Mouse (Mus musculus) C2C12 (cell line): ENCODE results near the gene Gm10282. TPM values are rescaled to one million over a fixed set of nuclear protein-coding genes. Genes with fewer than 3 reads are reported as not detected.

Experiments used
- H3K27me3 ChIP-seq: one replicate; pipeline ENCODE4 v1.6.1; 2011; ENCODE audit not compliant: control insufficient read depth, insufficient read depth, insufficient read length
- H3K36me3 ChIP-seq: one replicate; pipeline ENCODE4 v1.6.1; 2011; ENCODE audit not compliant: control insufficient read depth, insufficient read depth
- H3K4me3 ChIP-seq: one replicate; pipeline ENCODE4 v1.5.1; 2011; ENCODE audit warnings: mild to moderate bottlenecking, control low read depth; ENCODE audit not compliant: poor library complexity, insufficient read depth, severe bottlenecking
- H3K79me2 ChIP-seq: one replicate; pipeline ENCODE4 v1.6.1; 2011; ENCODE audit not compliant: control insufficient read depth, insufficient read depth
- H3K79me3 ChIP-seq: one replicate; pipeline ENCODE4 v1.6.1; 2011; ENCODE audit warnings: low read depth, control low read depth
- H3ac ChIP-seq: one replicate; pipeline ENCODE3; 2011; ENCODE audit warnings: low read depth; ENCODE audit not compliant: control insufficient read depth, insufficient read length
- CEBPB ChIP-seq: IDR thresholded peaks from one replicate; pipeline ENCODE4 v1.6.1; 2011; ENCODE audit warnings: low read depth, mild to moderate bottlenecking, control low read depth, moderate library complexity
- CTCF ChIP-seq: IDR thresholded peaks from one replicate; pipeline ENCODE4 v1.5.1; 2011; ENCODE audit not compliant: control insufficient read depth, insufficient read depth, insufficient read length
- FOSL1 ChIP-seq: IDR thresholded peaks from one replicate; pipeline ENCODE4 v1.8.0; 2011; ENCODE audit warnings: mild to moderate bottlenecking, low read length; ENCODE audit not compliant: poor library complexity, insufficient read depth, severe bottlenecking
- MAX ChIP-seq: IDR thresholded peaks from one replicate; pipeline ENCODE4 v1.6.1; 2011; ENCODE audit warnings: mild to moderate bottlenecking, control low read depth
- MYOD1 ChIP-seq: IDR thresholded peaks from one replicate; pipeline ENCODE4 v1.6.1; 2011; ENCODE audit warnings: low read depth; ENCODE audit not compliant: control insufficient read depth, insufficient read length
- MYOG ChIP-seq: IDR thresholded peaks from one replicate; pipeline ENCODE4 v1.6.1; 2011; ENCODE audit not compliant: control insufficient read depth, insufficient read length; ENCODE audit errors: extremely low read depth
- USF1 ChIP-seq: IDR thresholded peaks from one replicate; pipeline ENCODE4 v1.6.1; 2011; ENCODE audit warnings: low read depth, mild to moderate bottlenecking, control low read depth, moderate library complexity
- polyA plus RNA-seq: library from polyadenylated mRNA; unstranded; fragments of >200 nt; fragmentation: generic; extraction: Trizol; gene quantifications from one replicate; pipeline ENCODE4 v1.2.1, GENCODE M21; 2012; ENCODE audit warnings: missing spikeins

Gm10282 gene
- polyA plus RNA-seq, 1 experiment: 107 TPM

DNA sequence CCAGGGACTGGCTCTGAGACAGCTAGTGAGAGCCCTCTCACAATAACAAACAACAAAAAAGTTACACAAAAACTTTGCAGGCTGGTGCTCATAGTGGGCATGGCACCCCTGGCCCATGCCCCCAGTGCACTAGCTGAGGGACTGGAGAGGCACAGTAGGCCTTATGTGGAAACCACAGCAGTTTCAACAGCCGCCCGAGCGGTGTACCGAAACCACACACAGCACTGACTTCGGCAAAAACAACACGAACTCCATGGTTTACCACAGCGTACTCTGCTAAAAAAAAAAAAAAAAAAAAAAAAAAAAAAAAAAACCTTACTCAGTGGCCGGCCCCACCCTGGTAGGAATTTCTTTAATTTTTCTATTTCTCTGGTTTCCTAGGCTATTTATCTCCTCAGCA is 45.7 kb upstream of the Gm10282 start:
- H3ac ChIP-seq: no peak overlapping the region
- no peaks in the 10 kb centered on the region for H3K79me2 ChIP-seq
- H3K4me3 ChIP-seq: no peak overlapping the region
- H3K27me3 ChIP-seq: no peaks in the 10 kb centered on the region
- TF ChIP-seq CEBPB (no peak), MYOD1 (no peak), USF1 (no peak), MAX (no peak), CTCF (no peak), MYOG (no peak), FOSL1 (no peak)
- H3K79me3 ChIP-seq: no peaks in the 10 kb centered on the region
- H3K36me3 ChIP-seq: peaks cover 7% of the 10 kb centered on the region

DNA sequence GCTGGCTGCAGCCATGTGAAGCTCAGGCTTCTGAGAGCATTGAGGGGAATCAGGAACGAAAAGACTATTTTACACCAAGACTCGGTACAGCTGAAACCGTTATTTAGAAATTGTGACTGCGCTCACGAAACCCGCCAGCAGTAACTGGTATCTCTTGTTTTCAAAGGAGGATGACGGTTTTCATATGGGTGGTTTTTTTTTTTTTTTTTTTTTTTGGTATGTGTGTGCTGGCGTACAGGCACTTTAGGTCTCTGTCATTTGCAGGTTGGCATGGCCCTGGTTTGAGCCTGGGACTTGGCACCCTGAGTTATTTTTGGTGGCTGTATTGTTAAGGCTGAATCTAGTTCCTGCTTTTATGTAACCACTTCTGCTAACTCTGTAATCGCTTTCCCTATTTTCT is 44.8 kb upstream of the Gm10282 start:
- Histone ChIP-seq H3K4me3 (no peak overlapping the region), H3K36me3 (peaks cover 4% of the 10 kb centered on the region), H3ac (no peak overlapping the region), H3K27me3 (no peaks in the 10 kb centered on the region), H3K79me2 (no peaks in the 10 kb centered on the region), H3K79me3 (no peaks in the 10 kb centered on the region)
- TF ChIP-seq FOSL1: no peak
- TF ChIP-seq USF1: no peak
- TF ChIP-seq MYOD1: no peak
- TF ChIP-seq MAX: no peak
- TF ChIP-seq MYOG: no peak
- no peak for TF ChIP-seq CTCF
- TF ChIP-seq CEBPB: no peak

DNA sequence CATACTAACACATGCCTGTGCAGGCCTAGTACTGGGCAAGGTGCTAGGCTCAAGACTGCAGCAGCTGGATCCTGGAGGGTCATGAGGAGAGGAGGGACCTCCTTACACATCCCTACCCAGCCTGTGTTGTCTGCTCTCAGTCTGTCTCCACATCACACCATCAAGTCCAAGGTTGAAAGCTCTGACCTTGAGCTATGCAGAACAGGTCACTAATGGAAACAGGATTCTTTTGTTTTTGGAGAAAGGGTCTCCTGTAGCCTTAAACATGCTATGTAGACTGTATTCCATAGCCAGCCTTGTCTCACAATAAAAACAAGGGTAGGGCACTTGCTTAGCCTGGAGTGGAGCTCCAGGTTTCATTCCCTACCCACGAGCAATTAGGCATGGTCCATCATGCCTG is 43.9 kb upstream of the Gm10282 start:
- Histone ChIP-seq H3K36me3 (no peaks in the 10 kb centered on the region), H3K4me3 (no peak overlapping the region), H3ac (no peak overlapping the region), H3K79me2 (no peaks in the 10 kb centered on the region), H3K27me3 (no peaks in the 10 kb centered on the region), H3K79me3 (no peaks in the 10 kb centered on the region)
- TF ChIP-seq USF1 (no peak), CEBPB (no peak), MYOG (no peak), FOSL1 (no peak), MAX (no peak), MYOD1 (no peak), CTCF (no peak)

DNA sequence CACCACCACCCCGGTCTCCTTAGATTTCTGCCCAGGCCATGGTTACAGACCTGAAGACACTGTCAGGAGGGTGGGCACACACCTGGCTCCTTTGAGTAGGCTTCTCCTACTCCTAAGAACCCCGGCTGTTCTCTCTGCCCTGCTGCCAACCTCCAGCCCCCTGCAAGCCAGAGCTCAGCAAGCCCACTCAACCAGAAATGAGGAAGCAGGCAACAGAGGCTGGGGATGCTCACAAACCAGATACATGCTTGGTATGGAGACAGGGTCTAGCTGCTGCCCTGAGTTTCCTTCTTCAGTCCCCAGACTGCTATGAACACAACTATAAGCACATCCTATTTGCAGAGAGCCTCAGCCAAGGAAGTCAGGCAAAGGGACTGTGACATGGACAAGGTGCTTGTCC is 43.1 kb upstream of the Gm10282 start:
- Histone ChIP-seq H3K79me2 (no peaks in the 10 kb centered on the region), H3K4me3 (no peak overlapping the region), H3K79me3 (no peaks in the 10 kb centered on the region), H3ac (no peak overlapping the region), H3K27me3 (no peaks in the 10 kb centered on the region), H3K36me3 (no peaks in the 10 kb centered on the region)
- TF ChIP-seq USF1: no peak
- TF ChIP-seq CEBPB: no peak
- TF ChIP-seq MYOG: no peak

DNA sequence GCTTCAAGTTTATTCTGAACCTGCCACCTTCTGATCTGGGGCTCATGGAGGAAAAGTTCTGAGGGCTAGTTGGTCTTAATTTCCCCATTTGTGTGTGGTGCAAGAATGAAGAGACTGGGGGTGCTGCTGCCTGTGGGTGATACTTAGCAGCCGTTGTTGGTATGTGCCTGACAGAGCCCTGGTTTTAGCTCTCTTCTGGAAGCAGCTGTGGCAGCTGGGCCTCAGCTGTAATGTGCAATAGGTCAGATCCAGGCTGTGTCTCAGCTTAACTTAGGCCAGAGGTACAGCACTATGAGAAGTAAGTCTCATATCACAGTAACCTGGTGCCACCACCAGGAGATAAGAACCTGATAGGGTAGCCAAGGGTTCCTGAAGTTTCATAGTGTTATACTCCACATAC is 42.5 kb upstream of the Gm10282 start:
- Histone ChIP-seq H3K79me2 (no peaks in the 10 kb centered on the region), H3K27me3 (no peaks in the 10 kb centered on the region), H3K4me3 (no peak overlapping the region), H3K79me3 (no peaks in the 10 kb centered on the region), H3K36me3 (no peaks in the 10 kb centered on the region), H3ac (no peak overlapping the region)
- no peak for TF ChIP-seq MAX
- TF ChIP-seq USF1: no peak
- no peak for TF ChIP-seq FOSL1
- TF ChIP-seq MYOG: no peak
- no peak for TF ChIP-seq MYOD1
- no peak for TF ChIP-seq CTCF
- no peak for TF ChIP-seq CEBPB

DNA sequence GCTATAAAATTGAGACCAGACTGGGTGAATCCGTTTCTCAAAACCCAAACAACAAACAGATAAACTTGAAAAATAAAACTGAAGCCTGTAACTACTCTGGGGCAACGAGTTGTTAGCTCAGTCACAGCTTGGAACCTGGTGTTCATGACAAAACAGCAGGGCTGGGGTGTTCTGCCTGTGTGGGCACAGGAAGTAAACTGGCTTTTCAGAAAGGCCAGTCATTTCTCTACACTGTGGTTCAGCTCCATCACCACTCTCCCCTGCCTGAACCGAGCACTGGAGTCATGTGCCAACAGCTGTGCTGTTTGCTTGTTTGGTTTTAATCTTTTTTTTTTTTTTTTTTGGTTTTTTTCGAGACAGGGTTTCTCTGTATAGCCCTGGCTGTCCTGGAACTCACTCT is 38.7 kb upstream of the Gm10282 start:
- TF ChIP-seq USF1: no peak
- no peak for TF ChIP-seq MYOG
- no peak for TF ChIP-seq FOSL1
- TF ChIP-seq CEBPB: no peak
- TF ChIP-seq MAX: no peak
- no peak for TF ChIP-seq MYOD1
- TF ChIP-seq CTCF: no peak
- H3K36me3 ChIP-seq: no peaks in the 10 kb centered on the region
- H3K27me3 ChIP-seq: no peaks in the 10 kb centered on the region

More for the DNA sequence above, 38.7 kb upstream of the Gm10282 start:
- Histone ChIP-seq H3K79me2 (no peaks in the 10 kb centered on the region), H3ac (no peak overlapping the region), H3K4me3 (no peak overlapping the region), H3K79me3 (no peaks in the 10 kb centered on the region)
